In the genomic region with DNA sequence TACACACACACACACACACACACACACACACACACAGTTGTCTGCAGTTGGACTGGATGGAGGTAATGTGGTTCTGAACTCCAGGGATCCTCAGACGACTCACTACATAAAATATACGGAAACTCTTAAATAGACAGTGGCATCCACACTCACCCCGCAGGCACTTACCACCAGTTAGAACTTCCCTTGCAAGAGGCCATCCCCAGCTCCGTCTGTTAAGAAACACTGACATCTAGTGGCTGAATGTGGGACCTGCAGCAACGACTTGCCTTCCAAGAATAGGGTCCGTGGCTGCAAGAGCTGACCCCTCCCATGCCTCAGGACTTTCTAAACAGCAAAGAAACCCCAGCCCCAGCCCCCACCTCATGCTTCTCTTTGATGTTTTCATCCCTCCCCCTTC, we compare ENCODE assay signal across 8 mouse cellular contexts. TPM values are rescaled to one million over a fixed set of nuclear protein-coding genes. Genes with fewer than 3 reads are reported as not detected.
A peak's percentile ranks its signal among the peaks of the same experiment; 100 is the strongest.
DNase-seq lines count a peak whose midpoint lies in the region; ATAC-seq and TF ChIP-seq lines count a peak whose summit lies in the region.

No protein-coding gene starts in this region.

- TF ChIP-seq POLR2A in bone marrow, adult 2 months (IDR thresholded peaks at IDR 0.05; ENCODE audit: borderline replicate concordance, control insufficient read depth, low read depth, low read length): no peak

- 0 out of 2 replicates have a peak, but pooled peaks have one; percentile 58 for ATAC-seq in embryonic facial prominence, embryonic 15.5 days (ENCODE audit: insufficient number of reproducible peaks, low FRiP score, low TSS enrichment, low read depth)
- peak; percentile 46; the same call in 1 of the 2 replicates for ATAC-seq in limb, embryonic 12.5 days (ENCODE audit: insufficient number of reproducible peaks, insufficient read depth, low FRiP score, low TSS enrichment, low read depth)

- H3K9me3 ChIP-seq in embryonic facial prominence, embryonic 15.5 days (replicated peaks): no peaks in the 10 kb centered on the region
- H3K9me3 ChIP-seq in heart, embryonic 10.5 days: no peaks in the 10 kb centered on the region
- H3K9me3 ChIP-seq in limb, embryonic 12.5 days: no peaks in the 10 kb centered on the region

- no peaks in the 10 kb centered on the region for H3K36me3 ChIP-seq in embryonic facial prominence, embryonic 15.5 days
- H3K36me3 ChIP-seq in heart, embryonic 10.5 days: no peaks in the 10 kb centered on the region
- no peaks in the 10 kb centered on the region for H3K36me3 ChIP-seq in limb, embryonic 12.5 days

- TF ChIP-seq CTCF in bone marrow, adult 2 months (IDR thresholded peaks at IDR 0.05; ENCODE audit: control insufficient read depth, insufficient read depth, low read length): peak; percentile 94

- no peaks in the 10 kb centered on the region; the same call in 1 of the 2 replicates for H3K4me1 ChIP-seq in bone marrow, adult 2 months (ENCODE audit: control insufficient read depth, insufficient read depth, low read length)
- H3K4me1 ChIP-seq in embryonic facial prominence, embryonic 15.5 days: peaks cover 26% of the 10 kb centered on the region
- peaks cover 32% of the 10 kb centered on the region for H3K4me1 ChIP-seq in heart, embryonic 10.5 days
- peaks cover 20% of the 10 kb centered on the region for H3K4me1 ChIP-seq in limb, embryonic 12.5 days (replicated peaks)

- no peak overlapping the region for H3K4me3 ChIP-seq in bone marrow, adult 2 months (replicated peaks; ENCODE audit: control insufficient read depth, low read depth, low read length)
- H3K4me3 ChIP-seq in embryonic facial prominence, embryonic 15.5 days (replicated peaks): no peak overlapping the region
- peak overlapping the region; percentile 32 for H3K4me3 ChIP-seq in heart, embryonic 10.5 days
- H3K4me3 ChIP-seq in limb, embryonic 12.5 days (replicated peaks): no peak overlapping the region

- H3K27ac ChIP-seq in bone marrow, adult 2 months (ENCODE audit: control insufficient read depth, insufficient read depth, low read depth, low read length, poor library complexity): no peak overlapping the region
- no peak overlapping the region for H3K27ac ChIP-seq in embryonic facial prominence, embryonic 15.5 days (replicated peaks)
- H3K27ac ChIP-seq in heart, embryonic 10.5 days: peak overlapping the region; percentile 42; the same call in 1 of the 2 replicates
- H3K27ac ChIP-seq in limb, embryonic 12.5 days: no peak overlapping the region

- peak overlapping the region; percentile 39 for H3K4me2 ChIP-seq in embryonic facial prominence, embryonic 15.5 days (replicated peaks)
- H3K4me2 ChIP-seq in limb, embryonic 12.5 days: peak overlapping the region; percentile 44

- peak; percentile 73 for DNase-seq in A20 (ENCODE audit: low read depth, low spot score)
- DNase-seq in heart, embryonic 10.5 days (ENCODE audit: low spot score): peak; percentile 92
- peak; percentile 75 for DNase-seq in kidney, adult 9 months
- DNase-seq in naive thymus-derived CD4-positive, alpha-beta T cell, adult 2 months (ENCODE audit: low read depth): peak; percentile 86
- peak; percentile 68 to 84 for DNase-seq in spleen, postnatal 4 days (ENCODE audit: low spot score in 2 of 2)

- no peak overlapping the region for H3K9ac ChIP-seq in embryonic facial prominence, embryonic 15.5 days
- H3K9ac ChIP-seq in limb, embryonic 12.5 days (replicated peaks): no peak overlapping the region

- WGBS in bone marrow, adult 2 months: under 1% methylated on average over 6 of the region's 6 CpGs
- under 1% methylated on average over 6 of the region's 6 CpGs for WGBS in embryonic facial prominence, embryonic 15.5 days
- 0% methylated on average over 6 of the region's 6 CpGs for WGBS in heart, embryonic 10.5 days
- 0% methylated on average over 6 of the region's 6 CpGs for WGBS in limb, embryonic 12.5 days

- H3K27me3 ChIP-seq in embryonic facial prominence, embryonic 15.5 days: peaks cover 24% of the 10 kb centered on the region
- peaks cover 40% of the 10 kb centered on the region for H3K27me3 ChIP-seq in heart, embryonic 10.5 days (ENCODE audit: insufficient read depth, poor library complexity, severe bottlenecking)
- peaks cover 32% of the 10 kb centered on the region for H3K27me3 ChIP-seq in limb, embryonic 12.5 days

RNA-seq across cellular contexts. Expression of gene Rpl38, which starts 32.0 kb away (rescaled TPM):
- polyA plus RNA-seq in bone marrow, adult 2 months (2011; ENCODE audit: insufficient read depth, insufficient read length, low replicate concordance, missing spikeins): 2,536 and 3,301 TPM in 2 replicates
- 993 and 1,020 TPM in 2 replicates for polyA plus RNA-seq in embryonic facial prominence, embryonic 15.5 days (2015; fragmentation: Nextera tagmentation; extraction: Ambion mirVana)
- polyA plus RNA-seq in heart, embryonic 10.5 days (2016; fragmentation: Nextera tagmentation; extraction: Ambion mirVana): 789 and 902 TPM in 2 replicates
- 966 and 981 TPM in 2 replicates for polyA plus RNA-seq in limb, embryonic 12.5 days (2016; fragmentation: Nextera tagmentation; extraction: Ambion mirVana)

RNA-seq across cellular contexts. Expression of gene Ttyh2, which starts 38.9 kb away (rescaled TPM):
- polyA plus RNA-seq in bone marrow, adult 2 months (2011; ENCODE audit: insufficient read depth, insufficient read length, low replicate concordance, missing spikeins): 1.6 and 2.6 TPM in 2 replicates
- 31.5 and 36.4 TPM in 2 replicates for polyA plus RNA-seq in embryonic facial prominence, embryonic 15.5 days (2015; fragmentation: Nextera tagmentation; extraction: Ambion mirVana)
- 4.8 and 4.9 TPM in 2 replicates for polyA plus RNA-seq in heart, embryonic 10.5 days (2016; fragmentation: Nextera tagmentation; extraction: Ambion mirVana)
- 9.9 and 10.0 TPM in 2 replicates for polyA plus RNA-seq in limb, embryonic 12.5 days (2016; fragmentation: Nextera tagmentation; extraction: Ambion mirVana)
